Mouse (Mus musculus): ENCODE measurements at regions not wholly inside any gene's neighbourhood (a gene's known extent, or its start where the extent isn't known, plus 50 kb on each side); places are given as distances from the start of the nearest gene placed in this dataset.

- TF ChIP-seq NRF1 (IDR thresholded peaks at IDR 0.05; ENCODE audit: low read depth, low read length) (no peak), POLR2A (IDR thresholded peaks at IDR 0.05; ENCODE audit: low read depth, low read length) (no peak), MXI1 (IDR thresholded peaks at IDR 0.05; ENCODE audit: low read depth, low read length) (no peak), EP300 (IDR thresholded peaks at IDR 0.05; ENCODE audit: low read length) (peak; percentile 20; the same call in 1 of the 2 replicates), MAX (IDR thresholded peaks at IDR 0.05; ENCODE audit: low read length) (no peak), SIN3A (IDR thresholded peaks at IDR 0.05; ENCODE audit: low read length) (no peak), CTCF (conservative IDR thresholded peaks at IDR 0.05 in 1 of 2, IDR thresholded peaks at IDR 0.05 in 1 of 2; ENCODE audit: low read depth in 2 of 2, low read length in 2 of 2) (no peak), USF1 (IDR thresholded peaks at IDR 0.05; ENCODE audit: low read depth, low read length) (no peak), UBTF (IDR thresholded peaks at IDR 0.05; ENCODE audit: low read depth, low read length) (no peak)
Observed at GRCm38 (mm10) chr6:51129591-51129990, 302.9 kb upstream of the Nfe2l3 start.
